Mouse (Mus musculus) large intestine, adult 2 months (tissue): Measurements from ENCODE around the gene Cfap99. TPM values are rescaled to one million over a fixed set of nuclear protein-coding genes. Genes with fewer than 3 reads are reported as not detected.

ENCODE experiments used
- polyA plus RNA-seq: library from polyadenylated mRNA; depleted of rRNA; stranded (reverse); fragments of >200 nt; gene quantifications from 2 replicates; pipeline ENCODE4 v1.2.3, GENCODE M21; 2012; rRNA removed

The Cfap99 gene
- polyA plus RNA-seq, 1 experiment = not detected

Other genes starting within 250 kb of the Cfap99 start
- 0.05 and 0.48 TPM in 2 replicates for gene Poln, start 119.2 kb upstream of the Cfap99 start, polyA plus RNA-seq
- gene Haus3, start 119.1 kb upstream of the Cfap99 start, polyA plus RNA-seq = 0.77 and 0.97 TPM in 2 replicates
- gene Mxd4, start 100.9 kb upstream of the Cfap99 start, polyA plus RNA-seq = 48.9 and 65.6 TPM in 2 replicates
- 0.57 and 1.9 TPM in 2 replicates for gene Zfyve28, start 151 bp upstream of the Cfap99 start, polyA plus RNA-seq
- 60.4 and 62.9 TPM in 2 replicates for gene Rnf4, start 47.7 kb downstream of the Cfap99 start, polyA plus RNA-seq
- gene Fam193a, start 81.3 kb downstream of the Cfap99 start, polyA plus RNA-seq = 12.0 and 24.3 TPM in 2 replicates
- 11.5 and 13.4 TPM in 2 replicates for gene Tnip2, start 225.4 kb downstream of the Cfap99 start, polyA plus RNA-seq
- gene Sh3bp2, start 237.2 kb downstream of the Cfap99 start, polyA plus RNA-seq = 15.0 and 15.4 TPM in 2 replicates